Mouse (Mus musculus): Measurements from ENCODE around the gene Spty2d1.

DNA sequence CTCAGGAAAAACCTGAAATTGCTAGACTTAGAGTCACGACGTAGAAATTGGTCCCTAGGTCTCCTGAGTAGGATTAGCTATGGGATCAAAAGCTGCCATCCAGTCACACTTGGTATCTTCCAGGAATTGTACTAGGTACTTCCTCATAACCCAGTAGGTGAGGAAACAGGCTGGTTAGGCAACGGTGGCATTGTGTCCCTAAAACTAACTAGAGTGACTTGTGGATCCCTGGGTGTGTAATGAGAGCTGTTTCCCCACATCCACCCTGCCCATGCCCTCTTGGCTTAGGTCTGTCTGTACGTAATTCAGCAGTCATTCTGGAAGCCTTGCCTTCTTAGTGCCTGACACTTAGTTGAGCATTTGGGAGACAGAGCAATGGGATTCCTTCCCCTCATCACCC, 48.1 kb upstream of the Spty2d1 start:
- TF ChIP-seq POLR2A (IDR thresholded peaks at IDR 0.05; ENCODE audit: low read depth, low read length), result no peak
- no peak for TF ChIP-seq CTCF (IDR thresholded peaks at IDR 0.05; ENCODE audit: extremely low read depth, insufficient read length, insufficient replicate concordance, low read depth, low read length)

Data from small intestine, adult 2 months (tissue).